Mouse (Mus musculus) small intestine, adult 2 months (tissue): Measurements from ENCODE around the gene Gm17409.

Source experiments
- CTCF ChIP-seq: fragments of 200-500 bp; IDR thresholded peaks from 2 replicates; pipeline ENCODE4 v1.5.1; 2012; ENCODE audit warnings: low read depth, mild to moderate bottlenecking, control low read depth, inconsistent platforms, low read length, moderate library complexity, mixed read lengths; ENCODE audit not compliant: insufficient replicate concordance, insufficient read length; ENCODE audit errors: extremely low read depth
- POLR2A ChIP-seq: fragments of 200-500 bp; IDR thresholded peaks from 2 replicates; pipeline ENCODE4 v1.6.1; 2012; ENCODE audit warnings: low read depth, mild to moderate bottlenecking, control low read depth, inconsistent platforms, low read length, moderate library complexity

DNA sequence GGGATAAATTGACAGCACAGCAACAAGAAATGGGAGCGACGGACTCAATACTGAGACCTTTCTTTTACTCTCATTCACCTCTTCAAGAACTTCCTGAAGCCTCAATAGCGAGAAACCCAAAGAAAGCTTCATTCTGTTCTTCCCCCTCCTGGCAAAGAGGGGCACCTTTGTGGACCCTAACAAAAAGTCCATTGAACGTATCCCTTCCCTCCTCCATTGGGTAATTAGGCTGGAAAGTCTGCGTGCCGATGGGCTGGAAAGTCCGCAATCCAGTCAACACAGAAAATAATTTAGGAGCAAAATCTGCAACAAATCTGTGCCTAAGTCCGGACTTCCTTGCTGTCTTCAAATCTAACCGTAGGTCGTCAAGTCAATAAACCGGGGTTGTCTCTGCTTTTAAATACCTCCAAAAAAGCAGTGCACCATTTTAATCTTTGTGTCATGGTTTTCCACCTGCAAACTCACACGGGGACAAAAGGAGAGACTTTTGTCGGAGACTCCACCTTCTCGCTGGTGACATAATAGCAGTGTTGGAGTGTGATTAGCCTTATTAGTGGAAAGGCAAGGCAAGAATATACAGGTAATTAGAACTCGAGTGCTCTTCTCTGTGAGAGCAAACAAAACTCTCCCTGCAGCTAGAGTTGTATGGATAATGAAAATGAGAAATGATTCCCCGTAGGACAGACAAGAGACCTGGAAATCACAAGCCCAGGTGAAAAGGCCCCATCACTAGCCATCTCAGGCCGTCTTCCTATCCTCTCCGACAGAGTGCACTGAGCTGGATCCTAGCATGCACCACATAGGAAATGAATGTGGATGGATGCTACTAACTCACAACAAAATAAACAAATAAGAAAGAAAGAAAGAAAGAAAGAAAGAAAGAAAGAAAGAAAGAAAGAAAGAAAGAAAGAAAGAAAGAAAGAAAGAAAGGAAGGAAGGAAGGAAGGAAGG lies 24.0 kb downstream of the Gm17409 start:
- TF ChIP-seq CTCF (no peak), POLR2A (no peak)
